Mouse (Mus musculus) cerebellum, postnatal 36 days (tissue): ENCODE data around the gene Nrtn.
A peak's percentile ranks its signal among the peaks of the same experiment; 100 is the strongest.

Experiments
- DNase-seq, 2 experiments: peaks; one replicate each; pipeline ENCODE4 v3.0.0; 2021 to 2022; ENCODE audit warnings: mixed read lengths in 2 of 2

The Nrtn gene

GRCm38 (mm10) chr17:56757416-56758123, at the start of gene Nrtn:
Gene Nrtn, minus strand, starts transcription at chr17:56757530.
- DNase-seq: peak; percentile 30 to 44

GRCm38 (mm10) chr17:56805784-56806183, 48.5 kb upstream of the Nrtn start:
- no peak for DNase-seq

GRCm38 (mm10) chr17:56804952-56805351, 47.6 kb upstream of the Nrtn start:
- no peak for DNase-seq

- DNase-seq: no peak
Measured at GRCm38 (mm10) chr17:56802065-56802464, 44.7 kb upstream of the Nrtn start.

- DNase-seq: no peak
Measured at GRCm38 (mm10) chr17:56799276-56799675, 41.9 kb upstream of the Nrtn start.

- DNase-seq: no peak
Measured at GRCm38 (mm10) chr17:56793614-56794319, 36.4 kb upstream of the Nrtn start.

- no peak for DNase-seq
Measured at GRCm38 (mm10) chr17:56792588-56792987, 35.3 kb upstream of the Nrtn start.

GRCm38 (mm10) chr17:56789286-56789685, 32.0 kb upstream of the Nrtn start:
- DNase-seq: no peak

- no peak for DNase-seq
Measured at GRCm38 (mm10) chr17:56788886-56789285, 31.6 kb upstream of the Nrtn start.

- no peak for DNase-seq
Measured at GRCm38 (mm10) chr17:56780291-56780978, 23.1 kb upstream of the Nrtn start.

- no peak for DNase-seq
Measured at GRCm38 (mm10) chr17:56778779-56779362, 21.5 kb upstream of the Nrtn start.

GRCm38 (mm10) chr17:56777568-56777967, 20.2 kb upstream of the Nrtn start:
- no peak for DNase-seq

GRCm38 (mm10) chr17:56769950-56770349, 12.6 kb upstream of the Nrtn start, which contains the start of gene Prr22:
Gene Prr22, plus strand, starts transcription at chr17:56770250.
- DNase-seq: no peak

GRCm38 (mm10) chr17:56768941-56769340, 11.6 kb upstream of the Nrtn start:
- no peak for DNase-seq

GRCm38 (mm10) chr17:56767531-56768135, 10.3 kb upstream of the Nrtn start:
- DNase-seq: no peak

- no peak for DNase-seq
Measured at GRCm38 (mm10) chr17:56766631-56767405, 9.5 kb upstream of the Nrtn start.

- DNase-seq: no peak
Measured at GRCm38 (mm10) chr17:56765431-56765830, 8.1 kb upstream of the Nrtn start.

- DNase-seq: peak; percentile 81 to 92
Measured at GRCm38 (mm10) chr17:56764474-56765354, 7.4 kb upstream of the Nrtn start, which contains the start of gene Dus3l. Gene Dus3l, plus strand, starts transcription at chr17:56764757.

GRCm38 (mm10) chr17:56763741-56764250, 6.5 kb upstream of the Nrtn start:
- no peak for DNase-seq
